Mouse (Mus musculus) erythroblast, embryonic 14.5 days (primary cell): ENCODE data around the gene Xirp1. TPM values are rescaled to one million over a fixed set of nuclear protein-coding genes. Genes with fewer than 3 reads are reported as not detected.

Source experiments
- H3K27me3 ChIP-seq: 2 replicates; pipeline ENCODE4 v1.6.1; 2012; ENCODE audit warnings: inconsistent platforms; ENCODE audit not compliant: control insufficient read depth
- H3K36me3 ChIP-seq: 2 replicates; pipeline ENCODE4 v1.6.1; 2012; ENCODE audit warnings: mild to moderate bottlenecking, inconsistent platforms; ENCODE audit not compliant: control insufficient read depth
- H3K4me1 ChIP-seq: 2 replicates; pipeline ENCODE4 v1.6.1; 2012; ENCODE audit warnings: inconsistent platforms; ENCODE audit not compliant: control insufficient read depth
- H3K4me3 ChIP-seq: replicated peaks from 2 replicates; pipeline ENCODE3; 2012; ENCODE audit warnings: moderate library complexity, mild to moderate bottlenecking, inconsistent platforms
- H3K9me3 ChIP-seq: 2 replicates; pipeline ENCODE4 v1.6.1; 2012; ENCODE audit warnings: low read length, inconsistent platforms, mixed read lengths; ENCODE audit not compliant: control insufficient read depth
- GATA1 ChIP-seq: IDR thresholded peaks from 2 replicates; pipeline ENCODE4 v1.6.1; 2012; ENCODE audit warnings: low read length, inconsistent platforms, mixed read lengths
- TAL1 ChIP-seq: IDR thresholded peaks from 3 replicates; pipeline ENCODE4 v1.6.1; 2012; ENCODE audit warnings: low read length, inconsistent platforms, mixed read lengths
- polyA plus RNA-seq: library from polyadenylated mRNA; stranded (reverse); fragments of >175 nt; gene quantifications from 2 replicates; pipeline ENCODE4 v1.2.3, GENCODE M21; 2012

Gene Xirp1
- polyA plus RNA-seq = not detected in 2 replicates

GRCm38 (mm10) chr9:120023086-120023811, at the start of gene Xirp1:
Xirp1 (minus strand) TSS chr9:120023598.
- TF ChIP-seq TAL1 = no peak
- H3K4me3 ChIP-seq = no peak within 1 kb of the TSS
- no peaks in the 10 kb centered on the region for H3K9me3 ChIP-seq
- no peaks in the 10 kb centered on the region; the same call in 1 of the 2 replicates for H3K4me1 ChIP-seq
- no peaks in the 10 kb centered on the region for H3K36me3 ChIP-seq
- H3K27me3 ChIP-seq = no peaks in the 10 kb centered on the region

- H3K9me3 ChIP-seq = no peaks in the 10 kb centered on the region
- H3K27me3 ChIP-seq = no peaks in the 10 kb centered on the region
- no peaks in the 10 kb centered on the region for H3K4me1 ChIP-seq
- no peak overlapping the region for H3K4me3 ChIP-seq
- no peak for TF ChIP-seq GATA1
- TF ChIP-seq TAL1 = no peak
- H3K36me3 ChIP-seq = no peaks in the 10 kb centered on the region
Measured at GRCm38 (mm10) chr9:120073169-120073568, 49.8 kb upstream of the Xirp1 start.

DNA sequence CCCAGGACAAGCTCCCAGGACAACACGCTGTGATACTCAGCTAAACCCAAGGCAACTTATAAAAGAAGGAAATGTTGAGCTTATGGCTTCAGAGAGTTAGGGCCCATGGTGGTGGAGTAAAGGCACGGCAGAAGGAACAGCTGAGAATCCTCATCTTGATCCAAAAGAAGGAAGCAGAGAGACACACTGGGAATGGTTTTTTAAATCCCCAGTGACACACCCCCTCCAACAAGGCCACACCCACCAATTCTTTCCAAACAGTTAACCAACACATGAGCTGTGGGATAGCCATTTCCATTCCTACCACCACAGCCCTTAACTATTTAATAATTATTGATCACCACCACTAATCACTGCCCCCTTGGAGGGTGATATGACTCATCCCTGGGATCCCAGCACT, 47.9 kb upstream of the Xirp1 start:
- TF ChIP-seq GATA1 (no peak), TAL1 (no peak)
- no peaks in the 10 kb centered on the region for H3K9me3 ChIP-seq
- H3K4me1 ChIP-seq = no peaks in the 10 kb centered on the region
- no peaks in the 10 kb centered on the region for H3K27me3 ChIP-seq
- H3K36me3 ChIP-seq = no peaks in the 10 kb centered on the region
- no peak overlapping the region for H3K4me3 ChIP-seq

DNA sequence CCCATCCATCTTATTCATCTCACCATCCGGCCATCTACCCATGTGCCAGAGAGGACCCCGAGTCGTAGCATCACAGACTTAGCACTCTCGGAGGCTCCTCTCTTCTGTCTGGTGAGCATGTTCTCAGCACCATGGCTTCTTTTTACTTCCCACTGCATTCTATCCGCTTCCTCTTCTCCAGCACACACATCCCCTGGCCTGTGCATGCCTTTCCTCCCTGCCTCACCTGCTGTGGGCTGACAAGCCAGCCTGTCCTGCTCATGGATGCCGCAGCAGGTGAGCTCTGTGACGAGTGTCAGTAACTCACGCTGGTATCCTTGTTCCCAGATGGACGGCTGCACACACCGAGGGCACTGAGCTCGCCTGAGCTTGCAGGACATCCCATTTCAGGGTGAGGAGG, 46.4 kb upstream of the Xirp1 start, which contains the start of gene Cx3cr1:
Gene Cx3cr1 (minus strand): TSS at position 101 of the 400 bp plus-strand sequence.
- no peaks in the 10 kb centered on the region for H3K9me3 ChIP-seq
- TF ChIP-seq TAL1 = no peak
- no peak for TF ChIP-seq GATA1
- no peaks in the 10 kb centered on the region for H3K4me1 ChIP-seq
- H3K4me3 ChIP-seq = no peak within 1 kb of the TSS
- H3K27me3 ChIP-seq = no peaks in the 10 kb centered on the region
- H3K36me3 ChIP-seq = no peaks in the 10 kb centered on the region

- no peak for TF ChIP-seq GATA1
- no peak for TF ChIP-seq TAL1
- H3K4me1 ChIP-seq = no peaks in the 10 kb centered on the region
- no peaks in the 10 kb centered on the region for H3K9me3 ChIP-seq
- H3K36me3 ChIP-seq = no peaks in the 10 kb centered on the region
- H3K4me3 ChIP-seq = no peak overlapping the region
- H3K27me3 ChIP-seq = no peaks in the 10 kb centered on the region
Measured at GRCm38 (mm10) chr9:120068047-120068446, 44.6 kb upstream of the Xirp1 start.

GRCm38 (mm10) chr9:120067609-120068008, 44.2 kb upstream of the Xirp1 start:
- no peak for TF ChIP-seq TAL1
- TF ChIP-seq GATA1 = no peak
- no peaks in the 10 kb centered on the region for H3K9me3 ChIP-seq

DNA sequence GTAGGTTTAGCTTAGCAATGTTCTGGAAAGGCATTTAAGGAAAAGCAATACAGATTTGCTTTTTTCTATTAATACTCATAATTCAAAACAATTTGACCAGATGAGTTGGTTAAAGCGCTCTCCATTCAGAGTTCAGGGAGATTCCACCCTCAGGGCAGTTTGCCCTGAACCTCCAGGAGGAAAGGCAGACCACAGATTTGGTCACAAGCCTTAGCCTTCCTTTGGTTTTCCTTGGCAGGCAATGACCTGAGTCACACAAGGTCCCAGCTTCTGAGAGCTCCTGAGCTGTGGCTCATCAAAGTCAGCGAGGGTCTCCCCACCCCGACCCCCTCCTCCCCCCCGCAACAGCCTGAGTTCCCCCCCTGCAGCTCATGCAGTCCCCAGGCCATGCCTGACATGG, 40.9 kb upstream of the Xirp1 start:
- Histone ChIP-seq H3K9me3 (no peaks in the 10 kb centered on the region), H3K4me3 (no peak overlapping the region), H3K27me3 (no peaks in the 10 kb centered on the region), H3K4me1 (no peaks in the 10 kb centered on the region), H3K36me3 (no peaks in the 10 kb centered on the region)
- TF ChIP-seq TAL1 = no peak
- no peak for TF ChIP-seq GATA1

More at GRCm38 (mm10) chr9:120067609-120068008, 44.2 kb upstream of the Xirp1 start:
- H3K4me1 ChIP-seq = no peaks in the 10 kb centered on the region
- no peaks in the 10 kb centered on the region for H3K36me3 ChIP-seq
- no peaks in the 10 kb centered on the region for H3K27me3 ChIP-seq
- H3K4me3 ChIP-seq = no peak overlapping the region

- TF ChIP-seq GATA1 (no peak), TAL1 (no peak)
- no peaks in the 10 kb centered on the region for H3K4me1 ChIP-seq
- H3K4me3 ChIP-seq = no peak overlapping the region
- no peaks in the 10 kb centered on the region for H3K27me3 ChIP-seq
- no peaks in the 10 kb centered on the region for H3K9me3 ChIP-seq
- H3K36me3 ChIP-seq = no peaks in the 10 kb centered on the region
Measured at GRCm38 (mm10) chr9:120058730-120059129, 35.3 kb upstream of the Xirp1 start.

- TF ChIP-seq TAL1 (no peak), GATA1 (no peak)
- Histone ChIP-seq H3K4me3 (no peak overlapping the region), H3K4me1 (no peaks in the 10 kb centered on the region), H3K36me3 (no peaks in the 10 kb centered on the region), H3K27me3 (no peaks in the 10 kb centered on the region), H3K9me3 (no peaks in the 10 kb centered on the region)
Measured at GRCm38 (mm10) chr9:120056201-120056600, 32.8 kb upstream of the Xirp1 start.
